Mouse (Mus musculus): ENCODE measurements around the gene Aunip. TPM values are rescaled to one million over a fixed set of nuclear protein-coding genes. Genes with fewer than 3 reads are reported as not detected.

The Aunip gene
- total and polyA plus RNA-seq, 2 experiments from 2014 or later, result 1.8 to 3.1 TPM

GRCm38 (mm10) chr4:134526220-134526619 is 15.4 kb downstream of the Aunip start:
- Histone ChIP-seq H3K9me3 (replicated peaks; ENCODE audit: control insufficient read depth, low read length) (no peaks in the 10 kb centered on the region), H3K4me3 (ENCODE audit: low read depth, low read length) (no peak overlapping the region), H3K36me3 (replicated peaks; ENCODE audit: control insufficient read depth, insufficient read depth, low read length) (peaks cover 77% of the 10 kb centered on the region), H3K27me3 (ENCODE audit: control insufficient read depth, insufficient read depth, low read length) (no peaks in the 10 kb centered on the region), H3K27ac (ENCODE audit: low read depth) (no peak overlapping the region), H3K4me2 (ENCODE audit: low read depth, low read length) (no peak overlapping the region), H3K4me1 (ENCODE audit: control insufficient read depth, insufficient read depth) (no peaks in the 10 kb centered on the region), H3K9ac (replicated peaks; ENCODE audit: low read depth, low read length) (no peak overlapping the region)
- DNase-seq (ENCODE audit: low spot score) (no peak), ATAC-seq (ENCODE audit: insufficient read depth, low read depth) (no peak)
- WGBS, result 78% methylated on average over 5 of the region's 5 CpGs
- TF ChIP-seq EP300 (IDR thresholded peaks at IDR 0.05; ENCODE audit: low read depth), result no peak
- TF ChIP-seq CTCF (IDR thresholded peaks at IDR 0.05; ENCODE audit: low read depth), result no peak

- no peak overlapping the region for H3K4me3 ChIP-seq (ENCODE audit: low read depth, low read length)
- no peaks in the 10 kb centered on the region for H3K27me3 ChIP-seq (ENCODE audit: control insufficient read depth, insufficient read depth, low read length)
- no peak overlapping the region for H3K27ac ChIP-seq (ENCODE audit: low read depth)
- no peak for DNase-seq (ENCODE audit: low spot score)
- H3K9me3 ChIP-seq (replicated peaks; ENCODE audit: control insufficient read depth, low read length), result no peaks in the 10 kb centered on the region
- no peak overlapping the region for H3K4me2 ChIP-seq (ENCODE audit: low read depth, low read length)
- peaks cover 25% of the 10 kb centered on the region for H3K4me1 ChIP-seq (ENCODE audit: control insufficient read depth, insufficient read depth)
- peaks cover 32% of the 10 kb centered on the region for H3K36me3 ChIP-seq (replicated peaks; ENCODE audit: control insufficient read depth, insufficient read depth, low read length)
- no peak for ATAC-seq (ENCODE audit: insufficient read depth, low read depth)
- WGBS, result 49% methylated on average over 4 of the region's 4 CpGs
- no peak overlapping the region for H3K9ac ChIP-seq (replicated peaks; ENCODE audit: low read depth, low read length)
- TF ChIP-seq EP300 (IDR thresholded peaks at IDR 0.05; ENCODE audit: low read depth) (no peak), CTCF (IDR thresholded peaks at IDR 0.05; ENCODE audit: low read depth) (no peak)
Observed at GRCm38 (mm10) chr4:134532928-134533327, 22.1 kb downstream of the Aunip start.

GRCm38 (mm10) chr4:134533421-134533820 is 22.6 kb downstream of the Aunip start:
- DNase-seq (ENCODE audit: low spot score), result no peak
- Histone ChIP-seq H3K4me1 (ENCODE audit: control insufficient read depth, insufficient read depth) (peaks cover 25% of the 10 kb centered on the region), H3K9ac (replicated peaks; ENCODE audit: low read depth, low read length) (peak overlapping the region; percentile 91; the same call in 1 of the 2 replicates), H3K27me3 (ENCODE audit: control insufficient read depth, insufficient read depth, low read length) (no peaks in the 10 kb centered on the region), H3K27ac (ENCODE audit: low read depth) (0 out of 2 replicates have a peak overlapping the region, but pooled peaks have one; percentile 98), H3K36me3 (replicated peaks; ENCODE audit: control insufficient read depth, insufficient read depth, low read length) (peaks cover 29% of the 10 kb centered on the region), H3K4me2 (ENCODE audit: low read depth, low read length) (peak overlapping the region; percentile 93), H3K4me3 (ENCODE audit: low read depth, low read length) (peak overlapping the region; percentile 94; the same call in 1 of the 2 replicates), H3K9me3 (replicated peaks; ENCODE audit: control insufficient read depth, low read length) (no peaks in the 10 kb centered on the region)
- WGBS, result 78% methylated on average over 4 of the region's 4 CpGs
- no peak for ATAC-seq (ENCODE audit: insufficient read depth, low read depth)
- TF ChIP-seq CTCF (IDR thresholded peaks at IDR 0.05; ENCODE audit: low read depth) (no peak), EP300 (IDR thresholded peaks at IDR 0.05; ENCODE audit: low read depth) (no peak)

GRCm38 (mm10) chr4:134534124-134534886 is 23.5 kb downstream of the Aunip start:
- no peaks in the 10 kb centered on the region for H3K27me3 ChIP-seq (ENCODE audit: control insufficient read depth, insufficient read depth, low read length)
- peak; percentile 58 for DNase-seq (ENCODE audit: low spot score)
- H3K27ac ChIP-seq (ENCODE audit: low read depth), result peak overlapping the region; percentile 98
- under 1% methylated on average over 48 of the region's 57 CpGs for WGBS
- peak overlapping the region; percentile 91 for H3K9ac ChIP-seq (replicated peaks; ENCODE audit: low read depth, low read length)
- TF ChIP-seq CTCF (IDR thresholded peaks at IDR 0.05; ENCODE audit: low read depth) (no peak), EP300 (IDR thresholded peaks at IDR 0.05; ENCODE audit: low read depth) (no peak)
- no peaks in the 10 kb centered on the region for H3K9me3 ChIP-seq (replicated peaks; ENCODE audit: control insufficient read depth, low read length)
- peak overlapping the region; percentile 93 for H3K4me2 ChIP-seq (ENCODE audit: low read depth, low read length)
- peak; percentile 12 for ATAC-seq (ENCODE audit: insufficient read depth, low read depth)
- H3K4me3 ChIP-seq (ENCODE audit: low read depth, low read length), result peak overlapping the region; percentile 94
- H3K36me3 ChIP-seq (replicated peaks; ENCODE audit: control insufficient read depth, insufficient read depth, low read length), result peaks cover 29% of the 10 kb centered on the region
- H3K4me1 ChIP-seq (ENCODE audit: control insufficient read depth, insufficient read depth), result peaks cover 25% of the 10 kb centered on the region

- under 1% methylated on average over 59 of the region's 71 CpGs for WGBS
- H3K27me3 ChIP-seq (ENCODE audit: control insufficient read depth, insufficient read depth, low read length), result no peaks in the 10 kb centered on the region
- 0 out of 2 replicates have a peak, but pooled peaks have one; percentile 37 for TF ChIP-seq EP300 (IDR thresholded peaks at IDR 0.05; ENCODE audit: low read depth)
- no peak for TF ChIP-seq CTCF (IDR thresholded peaks at IDR 0.05; ENCODE audit: low read depth)
- H3K4me1 ChIP-seq (ENCODE audit: control insufficient read depth, insufficient read depth), result peaks cover 25% of the 10 kb centered on the region
- peak within 1 kb of the TSS; percentile 98 for H3K27ac ChIP-seq (ENCODE audit: low read depth)
- peak; percentile 98 for DNase-seq (ENCODE audit: low spot score)
- H3K9ac ChIP-seq (replicated peaks; ENCODE audit: low read depth, low read length), result peak within 1 kb of the TSS; percentile 91
- H3K4me2 ChIP-seq (ENCODE audit: low read depth, low read length), result peak within 1 kb of the TSS; percentile 93
- peak within 1 kb of the TSS; percentile 94 for H3K4me3 ChIP-seq (ENCODE audit: low read depth, low read length)
- peak; percentile 96 for ATAC-seq (ENCODE audit: insufficient read depth, low read depth)
- no peaks in the 10 kb centered on the region for H3K9me3 ChIP-seq (replicated peaks; ENCODE audit: control insufficient read depth, low read length)
- H3K36me3 ChIP-seq (replicated peaks; ENCODE audit: control insufficient read depth, insufficient read depth, low read length), result peaks cover 21% of the 10 kb centered on the region
Observed at GRCm38 (mm10) chr4:134534932-134535786, 24.4 kb downstream of the Aunip start, which contains the start of gene Mtfr1l. Gene Mtfr1l (minus strand): TSS chr4:134535387.
